In the genomic region with DNA sequence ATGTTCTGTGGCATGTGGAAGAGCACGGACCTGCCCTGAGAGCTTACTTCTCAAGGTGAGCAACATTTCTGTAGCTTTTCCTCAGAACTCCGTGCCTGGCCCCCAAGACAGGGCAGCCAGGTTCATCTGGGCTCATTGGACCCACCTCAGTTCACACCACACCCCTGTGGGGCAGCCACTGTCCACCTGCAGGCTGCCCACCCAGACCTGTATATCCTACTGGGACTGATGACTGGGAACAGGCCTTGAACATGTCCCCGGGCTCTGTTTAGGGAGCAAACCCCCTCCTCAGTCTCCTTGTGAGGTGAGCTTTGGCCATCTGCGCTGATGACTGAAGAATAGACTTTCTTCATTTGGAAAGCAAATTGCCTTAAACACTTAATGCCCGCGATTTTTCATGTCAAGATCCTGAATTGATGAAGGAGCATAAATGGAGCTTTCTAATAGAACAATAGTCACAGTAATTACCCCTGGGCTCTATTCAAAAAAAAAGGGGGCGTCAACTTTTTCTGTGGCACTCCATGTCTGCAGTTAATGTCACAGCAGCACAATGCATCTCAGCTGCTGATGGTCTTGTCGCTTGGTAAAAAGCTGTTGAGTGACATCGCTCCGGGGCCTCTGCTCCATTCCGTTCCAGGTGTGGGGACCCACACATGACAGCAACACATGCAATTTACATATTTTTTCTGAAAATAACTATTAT, we compare ENCODE assay signal across 20 mouse cellular contexts.
DNase-seq lines count a peak whose midpoint lies in the region; ATAC-seq lines count a peak whose summit lies in the region.
"Had no signal": no experiment of that assay in that cellular context is flagged by ENCODE, and none has a peak within 500 bp of the region (broad histone marks: within the 10 kb centered on the region; RNA-seq: fewer than 3 reads in every experiment).

No protein-coding gene starts in this region.

- H3K9ac ChIP-seq in midbrain, embryonic 12.5 days (replicated peaks) = no peak overlapping the region
- no peak overlapping the region for H3K9ac ChIP-seq in embryonic facial prominence, embryonic 15.5 days
- H3K9ac ChIP-seq in forebrain, embryonic 15.5 days (replicated peaks) = no peak overlapping the region
- H3K9ac ChIP-seq: liver, embryonic 15.5 days had no signal

- H3K36me3 ChIP-seq in midbrain, embryonic 12.5 days = no peaks in the 10 kb centered on the region
- H3K36me3 ChIP-seq in midbrain, embryonic 10.5 days = 0 out of 2 replicates have a peak, but pooled peaks cover 5% of the 10 kb centered on the region
- H3K36me3 ChIP-seq in embryonic facial prominence, embryonic 15.5 days = no peaks in the 10 kb centered on the region
- H3K36me3 ChIP-seq in forebrain, embryonic 15.5 days = no peaks in the 10 kb centered on the region
- H3K36me3 ChIP-seq: G1E; liver, embryonic 15.5 days had no signal

- 67% methylated on average over 11 of the region's 11 CpGs for WGBS in midbrain, embryonic 12.5 days
- 90% methylated on average over 11 of the region's 11 CpGs for WGBS in midbrain, embryonic 10.5 days
- 78% methylated on average over 11 of the region's 11 CpGs for WGBS in embryonic facial prominence, embryonic 15.5 days
- WGBS in forebrain, embryonic 15.5 days = 29% methylated on average over 11 of the region's 11 CpGs

- peaks cover 6% of the 10 kb centered on the region; the same call in 1 of the 2 replicates for H3K4me1 ChIP-seq in midbrain, embryonic 12.5 days
- H3K4me1 ChIP-seq in midbrain, embryonic 10.5 days = no peaks in the 10 kb centered on the region
- 0 out of 2 replicates have a peak, but pooled peaks cover 4% of the 10 kb centered on the region for H3K4me1 ChIP-seq in embryonic facial prominence, embryonic 15.5 days
- H3K4me1 ChIP-seq in forebrain, embryonic 15.5 days = peaks cover 30% of the 10 kb centered on the region
- H3K4me1 ChIP-seq: liver, embryonic 15.5 days; megakaryocyte, embryonic 14.5 days had no signal

- no peak overlapping the region for H3K27ac ChIP-seq in midbrain, embryonic 12.5 days (replicated peaks)
- no peak overlapping the region for H3K27ac ChIP-seq in midbrain, embryonic 10.5 days (replicated peaks)
- H3K27ac ChIP-seq in embryonic facial prominence, embryonic 15.5 days (replicated peaks) = no peak overlapping the region
- peak overlapping the region; percentile 92 for H3K27ac ChIP-seq in forebrain, embryonic 15.5 days (replicated peaks)
- H3K27ac ChIP-seq: liver, embryonic 15.5 days had no signal

- H3K27me3 ChIP-seq in midbrain, embryonic 12.5 days = no peaks in the 10 kb centered on the region
- H3K27me3 ChIP-seq in midbrain, embryonic 10.5 days (ENCODE audit: low read depth, poor library complexity, severe bottlenecking) = no peaks in the 10 kb centered on the region
- no peaks in the 10 kb centered on the region for H3K27me3 ChIP-seq in embryonic facial prominence, embryonic 15.5 days
- H3K27me3 ChIP-seq in forebrain, embryonic 15.5 days = no peaks in the 10 kb centered on the region
- H3K27me3 ChIP-seq: liver, embryonic 15.5 days had no signal

- no peak overlapping the region for H3K4me3 ChIP-seq in midbrain, embryonic 12.5 days
- H3K4me3 ChIP-seq in midbrain, embryonic 10.5 days = no peak overlapping the region
- H3K4me3 ChIP-seq in embryonic facial prominence, embryonic 15.5 days (replicated peaks) = no peak overlapping the region
- H3K4me3 ChIP-seq in forebrain, embryonic 15.5 days = no peak overlapping the region
- H3K4me3 ChIP-seq: liver, embryonic 15.5 days; megakaryocyte, embryonic 14.5 days had no signal

- H3K4me2 ChIP-seq in midbrain, embryonic 12.5 days (replicated peaks) = no peak overlapping the region
- H3K4me2 ChIP-seq in embryonic facial prominence, embryonic 15.5 days (replicated peaks) = no peak overlapping the region
- no peak overlapping the region for H3K4me2 ChIP-seq in forebrain, embryonic 15.5 days (replicated peaks)
- H3K4me2 ChIP-seq: liver, embryonic 15.5 days had no signal

- no peaks in the 10 kb centered on the region for H3K9me3 ChIP-seq in midbrain, embryonic 12.5 days
- peaks cover 7% of the 10 kb centered on the region; the same call in 1 of the 2 replicates for H3K9me3 ChIP-seq in midbrain, embryonic 10.5 days (replicated peaks)
- H3K9me3 ChIP-seq in embryonic facial prominence, embryonic 15.5 days (replicated peaks) = no peaks in the 10 kb centered on the region
- H3K9me3 ChIP-seq in forebrain, embryonic 15.5 days = no peaks in the 10 kb centered on the region
- H3K9me3 ChIP-seq: liver, embryonic 15.5 days had no signal

- DNase-seq in midbrain, embryonic 10.5 days (ENCODE audit: low spot score) = no peak
- peak; percentile 54 for DNase-seq in mesoderm, embryonic 11.5 days (ENCODE audit: low read depth, low spot score)
- DNase-seq in cerebellum, adult 11-12 months = no peak
- no peak for DNase-seq in cerebellum, postnatal 10 days
- no peak for DNase-seq in spleen, postnatal 36 days (ENCODE audit: low spot score in 2 of 2)
- DNase-seq: cerebellum, adult 18-20 months; gastrocnemius, postnatal 25 days; heart, postnatal 10 days; kidney, adult 8-10 months; kidney, postnatal 25 days; layer of hippocampus, adult 9-11 months; lung, postnatal 10 days; thymus, adult 18-20 months had no signal

- peak; percentile 71 for ATAC-seq in midbrain, embryonic 12.5 days (ENCODE audit: low FRiP score, low read depth)
- ATAC-seq in embryonic facial prominence, embryonic 15.5 days (ENCODE audit: insufficient number of reproducible peaks, low FRiP score, low TSS enrichment, low read depth) = 0 out of 2 replicates have a peak, but pooled peaks have one; percentile 51
- ATAC-seq in forebrain, embryonic 15.5 days (replicated peaks) = peak; percentile 96
- ATAC-seq: CD4-positive, CD25-positive, alpha-beta regulatory T cell, adult 4 months had no signal
